Mouse (Mus musculus) brain, embryonic 18.5 days (tissue): Measurements from ENCODE around the gene Rcan1.
"Not testable (repeated sequence)": the region's sequence is repeated elsewhere in the genome, so short reads cannot be mapped to it uniquely, and the experiment has no call there.

Experiments
- DNase-seq: peaks from one replicate; pipeline ENCODE4 v3.0.0-alpha.2; 2012; ENCODE audit warnings: low read depth, low spot score

Rcan1 gene

GRCm38 (mm10) chr16:92470706-92471105 is at the start of gene Rcan1:
Gene Rcan1, minus strand, starts transcription at chr16:92470867.
- no peak for DNase-seq

DNA sequence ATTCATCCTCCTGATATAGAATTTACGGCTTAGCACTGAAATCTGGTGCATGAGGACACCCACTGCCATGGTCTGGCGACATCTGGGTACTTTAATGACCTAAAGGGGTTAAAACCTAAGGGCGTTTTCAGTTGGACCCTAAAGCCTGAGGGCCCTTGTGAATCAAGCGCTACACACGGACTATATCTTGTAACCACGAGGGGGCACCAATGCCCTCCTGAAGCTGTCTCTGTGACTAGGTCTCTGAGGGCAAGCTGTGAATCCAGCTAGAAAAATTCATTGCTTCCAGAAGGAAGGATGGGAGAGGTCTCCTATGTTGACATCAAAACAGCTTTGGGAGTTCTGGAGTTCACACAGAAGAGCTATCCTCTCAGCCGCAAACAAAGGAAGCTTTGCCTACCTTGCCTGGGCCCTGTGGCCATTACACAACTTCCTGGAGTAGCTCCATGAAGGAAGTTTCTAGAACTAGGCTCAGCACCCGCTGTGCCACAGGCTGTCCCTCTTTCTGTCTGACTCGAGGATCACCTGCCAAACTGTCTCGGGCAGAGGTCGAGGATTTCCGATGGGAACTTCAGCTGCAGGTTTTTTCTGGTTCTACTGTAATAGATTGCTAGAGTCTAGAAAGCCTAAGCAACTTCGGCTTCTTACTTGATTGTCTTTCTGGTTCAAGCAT is 49.3 kb upstream of the Rcan1 start:
- no peak for DNase-seq

GRCm38 (mm10) chr16:92518718-92519117 is 48.1 kb upstream of the Rcan1 start:
- DNase-seq: no peak

- no peak for DNase-seq
These were observed 45.5 kb upstream of the Rcan1 start for GRCm38 (mm10) chr16:92516139-92516538.

DNA sequence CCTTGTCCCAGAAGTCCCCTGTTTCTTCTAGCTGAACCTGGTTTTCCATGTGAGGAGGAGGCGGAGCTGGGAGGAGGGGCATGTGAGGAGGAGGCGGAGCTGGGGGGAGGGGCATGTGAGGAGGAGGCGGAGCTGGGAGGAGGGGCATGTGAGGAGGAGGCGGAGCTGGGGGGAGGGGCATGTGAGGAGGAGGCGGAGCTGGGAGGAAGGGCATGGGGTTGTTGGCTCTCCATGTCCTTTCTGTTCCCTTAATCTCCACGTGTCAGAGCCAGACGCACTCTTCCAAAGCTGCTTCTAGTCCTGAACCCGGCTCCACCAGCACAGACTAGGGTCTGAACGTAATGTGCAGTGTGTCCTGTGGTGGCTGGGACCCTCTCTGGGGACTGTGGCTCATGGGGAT is 44.2 kb upstream of the Rcan1 start:
- not testable (repeated sequence) for DNase-seq

DNA sequence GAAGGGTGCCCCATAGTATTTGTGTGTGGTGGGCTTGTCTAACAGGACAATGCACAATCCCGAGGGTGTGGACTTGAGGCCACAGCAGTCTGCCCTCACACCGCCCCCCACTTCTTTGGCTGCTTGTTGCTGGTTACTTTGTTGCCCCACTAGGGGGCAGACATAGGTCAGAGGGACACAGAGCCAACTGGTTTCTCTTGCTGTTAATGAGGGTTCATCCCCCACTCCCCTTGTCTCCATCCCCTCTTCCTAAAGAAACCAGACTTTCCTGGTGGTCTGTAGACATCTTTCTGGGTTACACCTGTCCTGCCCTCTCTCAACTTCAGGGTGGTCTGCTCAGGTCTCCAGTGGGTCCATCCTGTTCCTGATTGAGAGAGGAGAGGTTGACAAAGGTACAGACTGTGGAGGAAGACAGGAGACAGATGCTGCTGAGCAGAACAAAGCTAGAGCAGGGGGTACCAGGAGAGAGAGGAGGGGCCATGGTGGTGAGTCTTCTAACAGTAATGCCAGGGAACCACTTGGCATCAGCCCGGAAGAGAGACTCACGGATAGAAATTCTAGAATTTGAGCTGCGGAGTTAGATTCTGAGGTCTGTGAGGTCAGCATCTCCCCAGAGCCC is 41.2 kb upstream of the Rcan1 start:
- DNase-seq: no peak

DNA sequence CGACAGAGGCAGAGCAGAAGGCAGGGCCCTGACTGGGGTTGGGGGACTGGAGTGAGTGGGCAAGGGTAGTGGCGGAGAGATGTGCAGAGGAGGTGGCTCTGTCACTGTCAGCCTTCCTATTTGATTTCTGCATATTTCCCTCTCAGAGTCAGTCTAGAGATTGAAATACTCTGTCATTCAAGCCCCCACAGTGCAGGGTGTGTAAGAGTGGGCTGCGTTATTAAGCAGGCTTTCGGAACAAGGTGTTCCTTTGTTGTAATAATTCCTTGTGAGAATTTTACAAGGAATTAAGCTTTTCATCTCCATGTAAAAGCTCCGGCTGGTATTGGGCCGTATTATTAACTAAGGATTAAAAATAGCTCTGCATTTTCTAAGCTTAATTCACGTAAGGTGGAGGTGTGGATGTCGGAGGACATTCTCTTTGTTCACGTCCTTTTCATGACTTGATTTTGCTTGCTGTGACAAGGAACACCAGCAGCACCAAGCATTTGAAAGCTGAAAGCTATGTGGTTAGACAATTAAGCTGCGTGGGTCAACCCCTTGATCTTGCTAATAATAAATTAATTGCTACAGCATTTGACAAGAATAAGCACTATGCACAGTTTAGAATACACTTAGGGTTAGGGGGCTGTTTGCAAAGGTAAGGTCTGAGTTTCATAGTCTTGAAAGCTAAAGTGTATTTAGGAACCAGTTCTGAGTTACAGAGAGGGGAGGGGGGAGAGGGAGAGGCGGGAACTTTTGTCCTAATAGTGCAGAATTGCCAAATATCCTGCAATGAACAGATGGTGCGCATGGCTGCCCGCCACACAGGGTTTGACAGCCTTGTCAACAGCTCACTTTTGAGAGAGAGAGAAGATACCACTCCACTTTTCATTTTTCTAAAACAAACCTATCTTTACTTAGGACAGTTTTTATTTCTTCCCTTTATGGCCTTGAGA is 40.4 kb upstream of the Rcan1 start:
- DNase-seq: no peak

DNA sequence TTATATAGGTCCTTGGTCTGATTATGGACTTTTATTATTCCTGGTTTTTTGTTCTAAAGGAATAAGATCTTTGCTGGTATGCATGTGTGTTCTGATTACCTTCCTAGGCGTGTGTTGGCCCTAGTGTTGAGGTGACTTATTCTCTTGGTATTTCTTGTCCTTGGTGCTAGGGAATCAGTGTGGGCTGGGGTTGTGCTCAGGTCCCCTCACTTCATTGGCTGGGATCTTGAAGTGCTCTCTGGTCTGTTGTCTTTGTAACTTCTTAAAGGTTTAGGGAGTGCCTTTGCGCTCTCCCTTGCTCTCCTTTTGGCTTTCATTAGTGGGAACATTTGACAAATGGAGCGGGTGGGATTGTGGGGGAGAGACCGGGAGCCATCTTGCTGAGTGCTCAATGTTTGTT is 36.9 kb upstream of the Rcan1 start:
- no peak for DNase-seq

- DNase-seq: no peak
These were observed 32.4 kb upstream of the Rcan1 start for GRCm38 (mm10) chr16:92503105-92503504.

- no peak for DNase-seq
These were observed 29.9 kb upstream of the Rcan1 start for GRCm38 (mm10) chr16:92500534-92500933.

DNA sequence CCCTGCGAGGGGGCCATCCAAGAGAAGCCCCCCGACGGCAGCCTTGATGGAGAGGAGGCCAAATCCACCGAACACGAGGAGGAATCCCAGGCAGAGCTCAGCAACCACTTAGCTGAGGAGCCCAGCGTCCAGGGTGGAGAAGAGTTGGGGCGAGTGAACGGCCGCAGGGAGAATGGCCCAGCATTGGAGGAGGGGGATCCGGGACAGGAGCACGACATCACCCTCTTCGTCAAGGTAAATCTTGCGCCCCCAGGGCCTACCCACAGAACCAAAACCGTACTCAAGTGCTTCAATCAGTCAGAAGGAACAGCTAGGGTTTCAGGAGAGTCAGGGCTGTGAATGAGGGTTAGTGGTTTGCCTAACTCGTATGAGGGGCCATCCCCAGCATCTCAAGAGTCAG is 28.7 kb upstream of the Rcan1 start:
- no peak for DNase-seq

- DNase-seq: no peak
These were observed 27.9 kb upstream of the Rcan1 start for GRCm38 (mm10) chr16:92498589-92498981.

DNA sequence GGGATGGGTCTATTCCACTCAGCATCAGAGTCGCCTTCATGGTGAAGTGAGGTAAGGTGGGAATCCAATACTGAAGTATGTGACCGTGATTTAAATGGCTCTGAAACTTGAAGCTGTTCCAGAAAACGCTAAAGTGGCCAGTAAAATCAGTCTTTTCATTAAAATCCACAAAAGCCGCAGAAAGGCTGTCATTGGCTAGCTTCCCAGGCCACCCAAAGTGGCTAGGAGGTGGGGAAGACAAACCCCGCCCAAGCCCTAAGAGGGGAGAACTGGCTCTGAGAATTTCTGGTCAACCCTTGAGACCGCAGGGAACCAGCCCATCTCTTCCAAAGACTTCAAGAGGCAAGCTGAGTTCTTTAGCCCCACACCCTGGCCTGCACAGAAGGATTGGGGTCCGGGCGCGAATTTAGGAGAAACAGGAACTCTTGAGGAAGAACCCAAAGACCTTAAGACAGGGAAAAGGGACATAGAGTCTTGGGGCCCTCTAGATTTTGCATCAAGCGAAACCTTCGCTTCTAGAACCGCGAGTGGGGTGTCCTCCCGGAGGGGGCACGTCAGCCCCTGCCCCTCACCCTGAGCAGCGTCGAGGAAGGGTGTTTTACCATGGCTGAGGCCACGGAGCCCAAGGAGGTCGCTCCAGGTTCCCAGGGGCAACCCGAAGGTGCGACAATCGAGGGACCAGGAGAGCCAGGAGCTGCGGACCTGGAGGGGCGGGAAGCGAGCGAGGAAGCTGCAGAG is 27.4 kb upstream of the Rcan1 start:
- DNase-seq: no peak

GRCm38 (mm10) chr16:92489356-92489755 is 18.7 kb upstream of the Rcan1 start:
- DNase-seq: no peak

DNA sequence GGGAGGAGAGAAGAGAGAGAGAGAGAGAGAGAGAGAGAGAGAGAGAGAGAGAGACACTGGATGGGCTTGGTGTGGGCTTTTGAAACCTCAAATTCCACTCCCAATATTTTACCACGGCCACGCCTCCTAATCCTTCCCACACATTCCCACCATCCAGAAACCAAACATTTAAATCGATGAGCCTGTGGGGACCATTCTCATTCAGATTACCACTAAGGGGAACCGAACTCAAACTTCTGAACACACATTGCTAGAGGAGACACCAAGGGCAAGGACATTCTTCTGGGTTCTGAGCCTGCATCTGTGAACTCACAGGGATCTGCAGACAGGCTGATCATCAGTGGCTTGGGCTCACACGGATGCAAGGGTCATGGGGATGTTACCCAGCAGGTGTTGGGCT is 17.8 kb upstream of the Rcan1 start:
- no peak for DNase-seq

- DNase-seq: no peak
These were observed 16.8 kb upstream of the Rcan1 start for GRCm38 (mm10) chr16:92487489-92487888.

DNA sequence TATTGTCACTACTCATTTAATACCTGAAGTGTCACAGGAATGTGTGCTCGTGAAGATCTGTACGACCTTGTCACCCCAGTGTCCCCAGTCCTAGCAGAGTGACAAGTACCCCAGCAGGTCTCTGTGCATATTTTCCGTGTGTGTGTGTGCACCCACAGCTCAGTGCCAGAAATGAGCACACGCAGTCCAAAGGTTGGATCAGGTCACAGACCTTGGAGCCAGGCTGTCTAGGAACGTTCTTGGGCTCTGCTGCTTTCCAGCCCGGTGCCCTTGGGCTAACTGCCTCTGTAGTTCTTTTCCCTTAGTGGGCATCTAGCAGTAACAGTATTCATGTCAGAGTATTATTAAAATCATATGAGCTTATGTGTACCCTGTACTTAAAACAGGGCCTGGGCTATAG is 16.4 kb upstream of the Rcan1 start:
- no peak for DNase-seq

DNA sequence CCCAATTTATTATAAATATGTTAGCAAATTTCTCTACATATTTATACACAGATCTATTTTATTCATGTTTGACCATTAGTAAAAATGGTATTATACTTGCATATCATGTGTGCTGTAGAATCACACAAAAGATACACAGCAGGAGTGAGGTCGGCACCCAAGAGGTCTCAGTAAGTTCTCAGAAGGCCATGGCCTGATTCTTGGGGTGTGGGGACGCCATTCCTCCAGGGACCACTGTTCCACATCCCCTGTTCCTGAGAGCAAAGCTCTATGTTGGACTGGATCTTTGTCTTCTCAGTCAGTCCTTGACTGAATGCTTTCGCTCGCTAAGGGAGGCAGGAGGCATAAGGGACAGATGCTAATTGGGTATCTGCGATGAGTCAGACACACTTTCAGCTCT is 14.8 kb upstream of the Rcan1 start, which contains the start of gene Clic6:
Clic6 (plus strand) TSS at position 301 of the 400 bp plus-strand sequence.
- no peak for DNase-seq

DNA sequence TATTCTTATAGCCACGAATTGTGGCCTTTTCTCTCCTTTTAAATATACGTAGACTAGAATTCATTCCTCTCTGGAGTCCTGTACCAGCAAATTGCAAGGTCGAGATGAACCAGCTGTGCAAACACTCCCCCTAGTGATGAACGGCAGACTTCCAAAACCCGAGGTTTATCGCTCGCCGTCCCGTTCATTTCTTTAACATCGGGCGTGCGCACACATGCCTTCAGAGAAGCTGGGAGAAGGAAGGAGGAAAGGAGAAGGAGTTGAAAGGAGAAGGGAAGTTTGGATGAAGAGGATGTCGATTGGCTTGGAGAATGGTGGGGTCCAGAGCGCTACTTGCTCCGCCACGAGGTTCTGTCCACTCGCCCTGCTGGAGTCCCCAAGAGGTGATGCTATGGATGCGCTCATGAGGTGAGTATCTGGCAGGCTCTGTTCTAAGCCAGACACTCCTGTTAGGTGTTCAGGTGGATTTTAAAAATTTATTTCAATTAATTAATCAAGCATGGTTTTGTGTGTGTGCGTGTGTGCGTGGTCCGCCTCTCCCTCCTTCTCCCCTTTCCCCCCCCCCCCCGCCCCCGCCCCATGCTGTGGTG is 8.0 kb upstream of the Rcan1 start:
- DNase-seq: no peak

GRCm38 (mm10) chr16:92475093-92475860 is 4.6 kb upstream of the Rcan1 start:
- DNase-seq: no peak

DNA sequence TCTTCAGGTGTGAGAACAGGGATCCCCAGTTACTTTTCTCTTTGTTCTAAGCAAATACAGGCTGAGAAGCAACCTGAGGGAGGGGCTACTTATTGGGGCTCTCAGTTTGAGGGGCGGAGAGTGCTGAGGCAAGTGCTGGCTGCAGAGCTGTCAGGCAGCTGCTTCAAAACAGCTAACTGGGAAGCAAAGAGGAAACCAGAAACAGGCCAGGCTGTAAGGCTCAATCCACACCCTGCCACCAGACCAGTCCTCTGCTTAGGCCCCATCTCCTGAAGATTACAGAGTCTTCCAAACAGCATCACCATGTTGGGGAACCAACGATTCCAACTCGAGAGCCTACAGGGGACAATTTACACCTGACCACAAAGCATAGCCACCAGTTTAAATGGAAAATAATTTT is 2.2 kb upstream of the Rcan1 start:
- DNase-seq: no peak
